Mouse (Mus musculus) granulocyte monocyte progenitor cell, adult 5-6 weeks (primary cell): Measurements from ENCODE around the gene Retsat. TPM values are rescaled to one million over a fixed set of nuclear protein-coding genes. Genes with fewer than 3 reads are reported as not detected.

Experiments used
- ATAC-seq: replicated peaks from 2 replicates; pipeline ENCODE4 v1.8.0; 2016; ENCODE audit warnings: mild to moderate bottlenecking, moderate TSS enrichment, inconsistent platforms; ENCODE audit not compliant: poor library complexity, severe bottlenecking
- total RNA-seq, 2 experiments: library from RNA; stranded (forward) in 1 of 2; stranded (reverse) in 1 of 2; fragments of 200-712, 200-1000 nt in 1 of 2; fragments of >200 nt in 1 of 2; fragmentation: Nextera tagmentation in 1 of 2; gene quantifications; 2 replicates each; pipeline ENCODE4 v1.2.3; 2014 to 2017

Retsat gene
- total RNA-seq, 2 experiments from 2014 or later, result 17.7 to 32.0 TPM

DNA sequence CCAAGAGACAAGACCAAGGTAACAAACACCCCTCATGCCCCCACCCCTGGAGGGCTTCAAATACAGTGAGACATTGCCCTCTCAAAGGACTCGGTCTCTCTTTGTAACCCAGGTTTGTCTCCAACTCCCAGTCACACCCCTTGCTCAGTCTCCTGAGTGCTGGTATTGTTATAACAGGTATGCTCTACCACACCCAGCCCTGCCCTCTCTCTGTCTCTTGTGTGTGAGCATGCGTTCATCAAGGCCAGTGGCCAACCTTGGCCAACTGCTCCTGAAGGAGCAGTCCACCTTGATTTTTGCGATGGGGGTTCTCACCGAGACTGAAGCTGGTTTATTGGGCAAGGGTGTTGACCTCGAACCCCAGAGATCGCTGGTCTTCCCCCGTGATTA lies 57.8 kb downstream of the Retsat start:
- ATAC-seq, result no peak

DNA sequence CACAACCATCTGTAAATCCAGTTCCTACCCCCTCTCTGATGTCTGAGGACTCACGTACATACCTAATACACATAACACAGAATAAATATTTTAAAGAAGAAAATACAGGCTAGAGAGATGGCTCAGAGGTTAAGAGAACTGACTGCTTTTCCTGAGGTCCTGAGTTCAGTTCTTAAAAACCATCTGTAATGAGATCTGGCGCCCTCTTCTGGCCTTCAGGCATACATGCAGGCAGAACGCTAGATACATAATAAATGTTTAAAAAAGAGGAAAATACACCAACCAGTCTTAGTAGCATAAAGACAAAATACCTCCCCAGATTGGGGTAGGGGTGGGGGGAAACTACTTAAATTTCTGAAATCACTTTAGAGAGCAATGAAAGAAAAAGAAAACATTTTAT lies 59.7 kb downstream of the Retsat start:
- no peak for ATAC-seq

Other genes starting within 250 kb of the Retsat start
- 0.73 and 7.4 TPM in 2 replicates for gene Tmem150a, start 243.0 kb upstream of the Retsat start, total RNA-seq (2014; fragmentation: Nextera tagmentation)
- gene Tmem150a, start 243.0 kb upstream of the Retsat start, total RNA-seq (2017), result 0.09 TPM in 1 of 2 replicates, not detected in the other
- gene Rnf181, start 231.5 kb upstream of the Retsat start, total RNA-seq (2014; fragmentation: Nextera tagmentation), result 81.5 and 83.1 TPM in 2 replicates
- 48.6 and 54.3 TPM in 2 replicates for gene Rnf181, start 231.5 kb upstream of the Retsat start, total RNA-seq (2017)
- 12.4 and 43.7 TPM in 2 replicates for gene Vamp5, start 218.0 kb upstream of the Retsat start, total RNA-seq (2014; fragmentation: Nextera tagmentation)
- gene Vamp5, start 218.0 kb upstream of the Retsat start, total RNA-seq (2017), result 8.6 and 16.5 TPM in 2 replicates
- gene Vamp8, start 207.8 kb upstream of the Retsat start, total RNA-seq (2014; fragmentation: Nextera tagmentation), result 239 and 250 TPM in 2 replicates
- gene Vamp8, start 207.8 kb upstream of the Retsat start, total RNA-seq (2017), result 347 and 437 TPM in 2 replicates
- gene Ggcx, start 184.2 kb upstream of the Retsat start, total RNA-seq (2014; fragmentation: Nextera tagmentation), result 7.9 and 8.8 TPM in 2 replicates
- 9.6 and 19.7 TPM in 2 replicates for gene Ggcx, start 184.2 kb upstream of the Retsat start, total RNA-seq (2017)
- gene Mat2a, start 158.9 kb upstream of the Retsat start, total RNA-seq (2014; fragmentation: Nextera tagmentation), result 387 and 444 TPM in 2 replicates
- 211 and 247 TPM in 2 replicates for gene Mat2a, start 158.9 kb upstream of the Retsat start, total RNA-seq (2017)
- not detected in 2 replicates for gene Sh2d6, start 76.8 kb upstream of the Retsat start, total RNA-seq (2014; fragmentation: Nextera tagmentation)
- 0.26 and 0.62 TPM in 2 replicates for gene Sh2d6, start 76.8 kb upstream of the Retsat start, total RNA-seq (2017)
- 32.4 and 69.3 TPM in 2 replicates for gene Capg, start 54.1 kb upstream of the Retsat start, total RNA-seq (2014; fragmentation: Nextera tagmentation)
- 52.4 and 56.6 TPM in 2 replicates for gene Capg, start 54.1 kb upstream of the Retsat start, total RNA-seq (2017)
- gene Elmod3, start 62 bp upstream of the Retsat start, total RNA-seq (2014; fragmentation: Nextera tagmentation), result 12.6 and 14.0 TPM in 2 replicates
- 7.4 and 16.3 TPM in 2 replicates for gene Elmod3, start 62 bp upstream of the Retsat start, total RNA-seq (2017)
- 31.1 and 32.7 TPM in 2 replicates for gene Tgoln1, start 18.5 kb downstream of the Retsat start, total RNA-seq (2014; fragmentation: Nextera tagmentation)
- gene Tgoln1, start 18.5 kb downstream of the Retsat start, total RNA-seq (2017), result 66.5 and 71.3 TPM in 2 replicates
- 3.4 TPM in 1 of 2 replicates, not detected in the other for gene Tcf7l1, start 190.8 kb downstream of the Retsat start, total RNA-seq (2014; fragmentation: Nextera tagmentation)
- 0.26 TPM in 1 of 2 replicates, not detected in the other for gene Tcf7l1, start 190.8 kb downstream of the Retsat start, total RNA-seq (2017)